Mouse (Mus musculus): ENCODE results near the gene Pak6.

DNA sequence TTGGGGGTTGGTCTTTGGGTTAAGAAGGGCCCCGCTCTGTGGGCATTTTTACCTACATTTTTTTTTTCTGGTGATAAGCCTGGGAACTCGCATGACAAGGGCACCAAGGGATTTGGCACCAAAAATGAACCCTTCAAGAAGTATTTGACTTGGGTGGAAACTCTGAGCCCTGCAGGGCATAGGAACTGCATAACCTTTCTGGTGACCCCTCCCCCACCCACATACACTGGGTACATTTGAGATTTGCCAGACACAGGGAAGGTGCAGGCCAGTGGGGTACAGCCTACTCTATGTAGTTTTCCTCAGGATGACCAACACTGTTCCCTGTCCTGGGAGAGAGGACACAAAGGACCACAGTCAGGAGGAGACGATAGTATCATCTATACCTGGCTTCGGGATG lies 2.5 kb downstream of the Pak6 start:
- TF ChIP-seq POLR2A (IDR thresholded peaks at IDR 0.05; ENCODE audit: insufficient read depth, low read length) (no peak), CTCF (IDR thresholded peaks at IDR 0.05; ENCODE audit: low read depth, low read length) (no peak)

All from ES-Bruce4 (cell line).